Mouse (Mus musculus): ENCODE results near the gene Heatr4.

The Heatr4 gene

DNA sequence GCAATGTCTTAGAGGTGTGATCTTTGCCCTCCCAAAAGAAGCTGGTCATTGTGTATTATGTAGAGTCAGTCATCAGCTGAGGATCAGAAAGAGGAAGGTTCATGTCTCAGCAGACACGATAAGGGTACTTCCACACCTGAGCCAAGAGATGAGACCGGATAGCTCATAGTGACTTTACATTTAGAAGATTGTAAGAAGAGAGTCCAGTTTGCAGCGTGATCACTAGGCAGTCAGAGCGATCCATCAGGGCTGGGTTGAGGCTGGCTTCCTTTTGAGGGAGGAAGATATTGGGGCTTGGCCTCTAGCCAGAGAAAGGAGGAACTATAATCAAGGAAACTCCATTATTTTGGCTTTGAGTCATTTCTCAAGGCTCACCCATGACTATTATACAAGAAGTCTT lies 56.9 kb downstream of the Heatr4 start:
- DNase-seq: no peak

- no peak for DNase-seq
These were observed 58.6 kb downstream of the Heatr4 start for GRCm38 (mm10) chr12:83926061-83926460.

DNA sequence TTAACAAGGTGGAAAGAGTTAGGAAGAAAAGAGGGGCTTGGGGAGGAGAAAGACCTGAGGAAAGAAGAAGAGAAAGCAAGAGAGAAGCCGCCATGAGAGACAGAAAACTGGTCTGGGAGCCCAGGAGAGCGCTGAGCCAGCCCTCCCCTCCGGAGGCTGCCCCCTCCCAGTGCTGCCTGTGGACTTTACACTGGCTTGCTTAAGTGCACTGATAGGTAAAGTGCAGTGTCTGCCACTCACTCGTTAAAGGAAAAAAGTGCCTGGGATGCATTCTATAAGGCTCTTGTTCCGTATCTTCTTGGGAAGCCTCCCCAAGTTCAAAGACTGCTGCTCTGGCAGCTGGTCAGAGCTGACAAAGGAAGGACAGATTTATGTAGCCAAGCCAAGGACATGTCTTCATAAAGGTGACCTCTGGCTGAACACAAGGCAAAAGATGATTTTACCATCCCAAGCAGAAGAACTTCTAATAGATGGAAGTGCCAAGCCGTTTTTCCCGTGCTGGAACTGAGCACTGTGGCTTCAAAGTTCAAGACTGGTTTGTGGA lies 59.4 kb downstream of the Heatr4 start:
- DNase-seq: no peak

DNA sequence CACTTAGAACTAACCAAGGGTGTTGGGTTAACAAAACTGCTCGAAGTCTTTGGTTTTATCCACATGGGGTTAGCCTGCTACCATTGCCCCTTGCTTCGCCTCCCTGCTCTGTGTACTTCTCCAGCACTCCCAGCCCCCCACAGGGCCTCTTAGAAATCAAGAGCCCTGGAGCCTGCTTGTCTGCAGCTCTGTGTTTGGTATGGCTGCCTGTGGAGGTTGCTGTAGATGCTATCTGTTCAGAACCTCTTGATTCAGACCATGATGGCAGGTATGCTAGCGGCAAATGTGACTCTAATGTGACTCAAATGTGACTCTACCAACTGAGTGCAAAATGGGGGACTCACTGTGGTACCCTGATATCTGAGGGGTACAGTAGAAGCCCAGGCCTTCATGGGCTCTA lies 60.3 kb downstream of the Heatr4 start:
- no peak for DNase-seq

DNA sequence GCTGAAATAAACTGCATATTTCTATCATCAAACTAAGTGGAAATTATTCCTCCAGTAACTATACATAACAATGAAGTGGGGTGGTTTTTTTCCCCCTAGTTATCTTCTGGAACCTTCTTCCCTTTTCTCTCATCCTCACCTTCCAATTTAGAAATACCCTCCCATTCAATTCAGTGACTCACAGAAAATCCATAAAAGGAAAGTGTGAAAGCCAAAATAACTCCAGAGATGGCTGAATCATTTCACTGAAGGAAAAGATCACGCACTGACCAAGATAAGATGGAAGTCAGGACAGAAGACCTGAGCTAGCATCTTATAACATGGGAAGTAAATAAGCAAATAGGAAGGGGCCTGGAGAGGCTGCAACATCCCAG lies 61.2 kb downstream of the Heatr4 start:
- DNase-seq: no peak

- DNase-seq: no peak
These were observed 61.7 kb downstream of the Heatr4 start for GRCm38 (mm10) chr12:83922724-83923485.

DNA sequence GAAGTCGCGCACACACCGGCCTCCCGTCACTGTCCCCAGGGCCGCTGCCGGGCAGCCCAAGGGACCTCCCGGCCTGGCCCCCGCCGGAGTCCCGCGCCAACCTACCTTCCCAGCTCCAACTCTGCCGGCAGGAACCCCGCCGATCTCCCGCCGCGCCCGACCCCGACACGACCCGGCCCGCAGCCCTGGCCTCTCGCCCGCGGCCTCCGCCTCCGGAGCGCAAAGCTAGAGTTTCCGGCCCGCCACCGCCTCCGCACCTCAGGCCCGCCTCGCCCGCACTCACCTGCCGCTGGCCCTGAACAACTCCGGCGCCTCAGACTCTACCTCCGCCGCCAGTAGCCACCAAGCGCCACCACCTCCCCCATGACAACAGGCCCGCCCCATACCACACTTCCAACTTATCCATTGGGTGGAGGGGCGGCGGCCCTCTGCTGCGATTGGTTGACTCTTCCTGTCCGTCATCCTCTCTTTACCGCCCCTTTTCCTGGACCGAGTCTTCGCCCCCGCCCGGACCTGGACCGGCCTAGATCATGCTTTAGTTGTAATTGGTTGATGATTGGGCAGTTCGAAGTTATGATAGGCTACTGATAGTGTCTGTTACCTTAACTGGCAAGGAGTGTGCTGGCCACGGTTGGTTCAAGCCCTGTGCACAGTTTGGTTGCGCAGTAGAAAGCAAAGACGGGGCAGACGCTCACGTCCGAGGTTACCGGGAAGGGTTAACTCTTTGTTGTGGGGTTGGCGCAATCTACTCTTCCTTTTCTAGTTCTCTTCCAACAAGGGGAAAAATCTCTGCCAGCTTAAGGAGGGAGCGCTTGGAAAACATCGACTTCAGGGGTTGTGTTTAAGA lies 62.9 kb downstream of the Heatr4 start, which contains the start of gene Numb:
TSS of gene Numb (minus strand) at position 400 of the 847 bp plus-strand sequence.
- peak; percentile 97 for DNase-seq

- no peak for DNase-seq
These were observed 63.8 kb downstream of the Heatr4 start for GRCm38 (mm10) chr12:83920721-83921441.

GRCm38 (mm10) chr12:83916884-83917283 lies 67.8 kb downstream of the Heatr4 start:
- no peak for DNase-seq

GRCm38 (mm10) chr12:83914797-83915196 lies 69.9 kb downstream of the Heatr4 start:
- DNase-seq: no peak

DNA sequence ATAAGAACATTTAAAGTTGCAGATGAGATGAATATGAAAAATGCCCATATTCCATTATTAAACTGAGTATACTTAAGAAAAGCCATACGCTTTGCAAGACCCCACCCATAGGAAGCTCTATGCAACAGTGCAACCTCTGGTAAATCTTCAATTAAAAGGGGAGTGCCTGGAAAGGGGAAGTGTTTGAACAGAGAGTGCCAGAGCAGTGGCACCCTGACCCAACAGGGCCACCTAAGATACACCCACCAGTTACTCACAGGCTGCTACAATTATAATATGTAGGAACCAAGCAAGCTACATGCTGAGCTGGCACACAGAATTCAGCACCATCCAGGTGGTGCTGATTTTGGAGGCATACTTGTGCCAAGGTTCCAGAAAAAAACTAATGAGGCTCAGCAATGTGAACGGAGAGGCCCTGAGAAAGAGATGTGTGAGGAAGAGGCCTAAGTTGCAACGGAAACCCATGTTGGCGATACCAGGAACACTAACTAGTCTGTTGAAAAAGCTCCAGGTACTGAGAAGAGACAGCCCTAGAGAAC lies 70.4 kb downstream of the Heatr4 start:
- DNase-seq: no peak

DNA sequence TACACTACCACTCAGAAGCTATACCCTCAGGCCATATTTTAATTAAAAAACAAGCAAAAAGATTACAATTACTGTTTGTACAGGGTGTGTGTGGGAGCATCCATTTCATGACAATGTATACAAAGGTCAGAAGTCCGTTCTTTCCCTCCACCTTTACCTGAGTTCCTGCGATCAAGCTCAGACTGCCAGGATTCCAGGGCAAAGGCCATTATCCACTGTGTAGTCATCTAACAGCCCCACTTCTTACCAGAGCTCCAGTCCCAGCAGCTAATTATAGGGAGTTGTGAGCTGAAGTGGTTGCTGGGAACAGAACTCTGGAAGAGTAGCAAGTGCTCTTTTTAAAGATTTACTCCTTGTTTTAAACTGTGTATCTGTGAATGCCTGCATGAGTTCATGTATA lies 74.2 kb downstream of the Heatr4 start:
- DNase-seq: no peak
